Mouse (Mus musculus): Measurements from ENCODE around the gene Trim56. TPM values are rescaled to one million over a fixed set of nuclear protein-coding genes. Genes with fewer than 3 reads are reported as not detected.

Gene Trim56
- polyA plus RNA-seq, 1 experiment from 2014 or later, result 11.1 TPM

DNA sequence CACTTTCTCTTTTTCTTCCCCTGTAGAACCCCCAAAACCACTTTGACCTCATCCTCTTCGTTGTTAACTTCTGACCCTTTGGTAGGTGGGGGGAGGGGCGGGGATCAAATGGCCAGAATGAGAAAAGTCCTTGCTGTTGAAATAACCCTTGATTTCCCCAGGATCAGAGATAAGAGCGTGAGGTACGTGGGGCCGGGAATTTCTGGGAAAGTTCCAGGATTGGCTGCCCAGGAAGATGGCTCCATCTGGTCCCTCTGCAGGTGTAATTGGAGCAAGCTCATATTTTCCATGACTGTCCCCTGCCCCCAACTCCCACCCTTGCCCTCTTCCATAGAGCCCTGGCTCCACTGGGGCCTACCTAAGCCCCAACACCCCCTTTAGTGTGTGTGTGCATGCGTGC lies 40.3 kb downstream of the Trim56 start:
- Histone ChIP-seq H3K4me2 (no peak overlapping the region), H3K4me3 (replicated peaks) (no peak overlapping the region), H3K27ac (replicated peaks) (no peak overlapping the region), H3K4me1 (replicated peaks) (peaks cover 31% of the 10 kb centered on the region), H3K9me3 (replicated peaks) (no peaks in the 10 kb centered on the region), H3K36me3 (replicated peaks) (no peaks in the 10 kb centered on the region), H3K27me3 (peaks cover 12% of the 10 kb centered on the region; the same call in 1 of the 2 replicates), H3K9ac (no peak overlapping the region)
- ATAC-seq (ENCODE audit: insufficient read depth), result no peak
- WGBS (ENCODE audit: insufficient replicate concordance), result 49% methylated on average over 6 of the region's 6 CpGs

DNA sequence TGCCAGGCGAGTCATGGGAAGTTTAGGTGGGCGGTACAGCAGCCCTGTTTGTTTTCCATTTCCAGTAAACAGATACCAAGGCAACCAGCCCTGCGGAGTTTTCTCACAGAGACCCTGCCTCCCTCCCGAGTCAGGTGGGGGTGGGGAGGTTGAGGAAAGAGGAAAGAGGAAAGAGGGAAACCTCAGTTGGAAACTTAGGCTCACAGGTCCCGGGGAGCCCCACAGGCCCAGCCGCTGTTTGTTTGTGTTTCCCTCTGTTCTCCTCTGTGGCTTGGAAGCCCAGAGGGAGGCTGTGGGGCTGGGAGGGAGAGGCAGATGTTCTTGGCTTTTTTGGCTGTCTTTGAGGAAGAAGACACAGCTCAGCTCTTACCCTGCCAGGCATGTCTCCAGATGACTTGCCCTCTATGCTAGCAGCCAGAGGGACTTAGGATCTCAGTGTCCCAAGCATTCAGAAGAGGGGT lies 41.8 kb downstream of the Trim56 start:
- peaks cover 31% of the 10 kb centered on the region for H3K4me1 ChIP-seq (replicated peaks)
- 53% methylated on average over 6 of the region's 6 CpGs for WGBS (ENCODE audit: insufficient replicate concordance)
- H3K36me3 ChIP-seq (replicated peaks), result no peaks in the 10 kb centered on the region
- no peak overlapping the region for H3K9ac ChIP-seq
- peaks cover 22% of the 10 kb centered on the region; the same call in 1 of the 2 replicates for H3K27me3 ChIP-seq
- no peak overlapping the region for H3K4me3 ChIP-seq (replicated peaks)
- H3K9me3 ChIP-seq (replicated peaks), result no peaks in the 10 kb centered on the region
- H3K27ac ChIP-seq (replicated peaks), result no peak overlapping the region
- ATAC-seq (ENCODE audit: insufficient read depth), result no peak
- H3K4me2 ChIP-seq, result no peak overlapping the region

DNA sequence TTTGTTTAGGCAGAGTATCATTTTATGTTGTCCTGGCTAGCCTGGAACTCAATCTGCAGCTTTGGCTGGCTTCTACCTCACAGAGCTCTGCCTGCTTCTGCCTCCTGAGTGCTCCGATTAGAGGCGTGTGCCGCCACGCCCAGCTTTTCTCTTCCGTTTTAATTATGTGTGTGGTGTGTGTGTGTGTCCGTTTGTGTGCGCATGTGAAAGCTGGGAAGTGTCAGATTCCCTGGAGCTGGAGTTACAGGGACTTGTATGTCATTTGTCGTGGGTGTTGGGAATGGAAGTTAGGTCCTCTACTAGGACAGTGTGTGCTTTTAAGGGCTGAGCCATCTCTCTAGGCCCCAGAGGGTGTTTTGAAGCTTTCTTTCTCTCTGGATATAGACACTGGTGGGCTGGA lies 42.9 kb downstream of the Trim56 start:
- H3K4me3 ChIP-seq (replicated peaks), result no peak overlapping the region
- no peak for ATAC-seq (ENCODE audit: insufficient read depth)
- no peaks in the 10 kb centered on the region for H3K9me3 ChIP-seq (replicated peaks)
- H3K9ac ChIP-seq, result no peak overlapping the region
- WGBS (ENCODE audit: insufficient replicate concordance), result 80% methylated on average over 8 of the region's 8 CpGs
- peaks cover 28% of the 10 kb centered on the region; the same call in 1 of the 2 replicates for H3K27me3 ChIP-seq
- no peak overlapping the region for H3K4me2 ChIP-seq
- peaks cover 28% of the 10 kb centered on the region for H3K4me1 ChIP-seq (replicated peaks)
- no peaks in the 10 kb centered on the region for H3K36me3 ChIP-seq (replicated peaks)
- H3K27ac ChIP-seq (replicated peaks), result no peak overlapping the region

DNA sequence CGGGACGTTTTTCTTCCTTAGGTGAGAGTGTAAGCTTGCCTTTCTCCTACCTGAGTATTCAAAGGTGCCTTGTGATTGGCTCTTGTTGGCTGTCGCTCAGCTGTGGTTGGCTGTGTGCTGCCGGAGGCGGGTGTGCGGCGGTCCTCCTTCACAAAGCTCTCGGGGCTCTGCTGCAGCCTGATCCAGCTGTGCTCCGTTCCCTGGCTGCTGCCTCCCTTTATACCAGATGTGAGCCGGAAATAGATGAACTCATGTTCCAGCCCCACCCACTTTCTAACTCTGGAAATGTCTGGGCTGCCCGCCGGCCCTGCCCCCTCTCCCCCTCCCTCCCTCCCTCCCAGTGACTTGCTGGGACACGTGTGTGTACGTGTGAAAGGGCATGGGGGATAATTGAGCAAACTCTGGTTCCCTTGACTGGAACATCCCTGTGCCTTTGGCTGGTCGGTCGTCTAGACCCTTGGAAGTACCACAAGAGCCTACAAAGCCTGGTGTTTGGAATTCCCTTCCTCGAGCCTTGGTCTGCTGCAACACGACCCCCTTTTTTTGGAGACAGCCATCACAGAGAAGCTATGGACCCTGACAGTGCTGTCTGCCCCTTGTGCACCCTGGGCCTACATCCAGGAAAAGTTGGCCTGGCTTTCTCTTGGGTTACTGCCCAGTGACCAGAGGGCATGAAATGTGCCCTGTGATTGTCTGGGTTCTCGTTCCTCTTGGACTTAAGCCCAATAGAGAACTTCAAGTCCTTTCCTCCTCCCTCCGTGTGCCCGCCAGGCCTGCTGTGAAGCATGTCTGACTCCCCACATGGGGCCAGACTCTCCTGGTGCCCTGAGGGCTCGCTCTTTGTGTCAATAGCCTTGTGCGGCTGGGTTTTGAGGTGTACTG lies 43.7 kb downstream of the Trim56 start, which contains the start of gene Serpine1:
Gene Serpine1 (minus strand): TSS at position 190 of the 882 bp plus-strand sequence.
- WGBS (ENCODE audit: insufficient replicate concordance), result 19% methylated on average over 23 of the region's 23 CpGs
- no peak within 1 kb of the TSS for H3K27ac ChIP-seq (replicated peaks)

DNA sequence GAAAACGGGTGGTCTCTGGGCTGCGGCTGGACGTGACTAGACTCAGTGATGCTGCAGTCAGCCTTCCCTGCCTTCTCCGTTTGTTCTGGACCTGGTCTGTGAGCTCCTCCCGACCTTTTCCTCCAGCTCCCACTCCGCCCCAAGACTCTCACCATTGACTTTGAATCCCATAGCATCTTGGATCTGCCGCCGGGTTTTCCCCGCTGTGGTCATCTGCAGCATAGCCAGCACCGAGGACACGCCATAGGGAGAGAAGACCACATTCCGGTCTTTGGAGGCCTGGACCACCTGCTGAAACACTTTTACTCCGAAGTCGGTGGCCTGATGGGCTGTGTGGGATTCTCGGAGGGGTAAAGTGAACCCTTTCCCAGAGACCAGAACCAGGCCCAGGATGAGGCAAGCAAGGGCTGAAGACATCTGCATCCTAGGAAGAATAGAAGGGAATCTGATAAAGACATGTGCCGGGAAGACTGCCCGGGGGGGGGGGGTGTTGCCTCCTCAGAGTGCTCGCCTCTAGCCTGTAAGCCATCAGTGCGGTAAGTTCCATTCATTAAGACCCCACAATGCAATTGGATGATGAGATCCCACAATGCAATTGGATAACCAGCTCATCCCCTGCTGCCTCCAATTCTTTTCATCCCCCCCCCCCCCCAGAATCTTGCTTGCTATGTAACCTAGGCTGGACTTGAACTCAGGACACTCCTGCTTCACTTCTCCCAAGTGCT lies 45.0 kb downstream of the Trim56 start:
- H3K4me3 ChIP-seq (replicated peaks), result no peak overlapping the region
- 74% methylated on average over 19 of the region's 19 CpGs for WGBS (ENCODE audit: insufficient replicate concordance)
- no peaks in the 10 kb centered on the region for H3K36me3 ChIP-seq (replicated peaks)
- no peak overlapping the region for H3K4me2 ChIP-seq
- no peaks in the 10 kb centered on the region for H3K9me3 ChIP-seq (replicated peaks)
- no peak for ATAC-seq (ENCODE audit: insufficient read depth)
- H3K9ac ChIP-seq, result no peak overlapping the region
- H3K27ac ChIP-seq (replicated peaks), result no peak overlapping the region
- H3K27me3 ChIP-seq, result peaks cover 40% of the 10 kb centered on the region
- peaks cover 20% of the 10 kb centered on the region for H3K4me1 ChIP-seq (replicated peaks)

More for the DNA sequence above, 43.7 kb downstream of the Trim56 start, which contains the start of gene Serpine1:
- H3K4me2 ChIP-seq, result peak within 1 kb of the TSS; percentile 40
- H3K27me3 ChIP-seq, result peaks cover 29% of the 10 kb centered on the region; the same call in 1 of the 2 replicates
- no peaks in the 10 kb centered on the region for H3K36me3 ChIP-seq (replicated peaks)
- peak; percentile 47 for ATAC-seq (ENCODE audit: insufficient read depth)
- H3K9me3 ChIP-seq (replicated peaks), result no peaks in the 10 kb centered on the region
- peaks cover 28% of the 10 kb centered on the region for H3K4me1 ChIP-seq (replicated peaks)
- H3K9ac ChIP-seq, result no peak within 1 kb of the TSS
- peak within 1 kb of the TSS; percentile 0; the same call in 1 of the 2 replicates for H3K4me3 ChIP-seq (replicated peaks)

DNA sequence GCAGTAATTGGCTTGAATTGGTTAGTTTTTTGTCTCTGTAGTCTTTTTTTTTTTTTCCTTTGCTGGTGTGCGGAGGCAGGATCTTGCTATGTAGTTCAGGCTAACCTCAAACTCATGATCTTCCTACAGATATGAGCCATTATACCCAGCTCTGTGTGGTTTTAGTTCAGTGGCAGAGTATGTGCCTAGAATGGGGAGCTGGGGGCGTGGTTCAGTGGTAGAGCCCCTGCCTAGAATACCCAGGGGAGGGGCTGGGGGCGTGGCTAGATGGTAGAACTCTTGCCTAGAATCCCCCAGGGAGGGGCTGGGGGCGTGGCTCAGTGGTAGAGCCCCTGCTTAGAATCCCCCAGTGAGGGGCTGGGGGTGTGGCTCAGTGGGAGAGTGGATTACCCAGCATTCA lies 47.3 kb downstream of the Trim56 start:
- Histone ChIP-seq H3K4me3 (replicated peaks) (no peak overlapping the region), H3K4me2 (no peak overlapping the region), H3K36me3 (replicated peaks) (no peaks in the 10 kb centered on the region), H3K4me1 (replicated peaks) (peaks cover 14% of the 10 kb centered on the region), H3K9me3 (replicated peaks) (no peaks in the 10 kb centered on the region), H3K27ac (replicated peaks) (no peak overlapping the region), H3K27me3 (peaks cover 54% of the 10 kb centered on the region), H3K9ac (no peak overlapping the region)
- ATAC-seq (ENCODE audit: insufficient read depth), result no peak
- 32% methylated on average over 4 of the region's 4 CpGs for WGBS (ENCODE audit: insufficient replicate concordance)

DNA sequence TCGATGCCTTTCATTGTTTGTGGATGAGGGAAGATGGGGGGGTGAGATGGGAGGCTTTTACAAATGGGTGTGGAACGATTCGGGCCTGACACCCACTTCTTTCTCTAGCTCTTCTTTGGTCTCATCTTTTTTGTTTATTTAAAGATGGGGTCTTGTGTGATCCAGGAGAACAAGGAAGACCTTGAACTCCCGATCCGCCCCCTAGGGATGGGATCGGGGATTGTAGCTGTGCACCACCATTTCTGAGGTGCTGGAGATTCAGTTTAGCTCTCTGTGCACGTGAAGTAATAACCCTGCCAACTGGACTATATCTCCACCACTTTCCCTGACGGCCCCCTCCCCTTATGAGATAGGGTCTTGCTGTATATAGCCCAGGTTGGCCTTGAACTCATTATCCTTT lies 50.1 kb downstream of the Trim56 start:
- no peak for ATAC-seq (ENCODE audit: insufficient read depth)
- WGBS (ENCODE audit: insufficient replicate concordance), result 69% methylated on average over 8 of the region's 8 CpGs
- H3K4me1 ChIP-seq (replicated peaks), result no peaks in the 10 kb centered on the region; the same call in 1 of the 2 replicates
- H3K27me3 ChIP-seq, result peaks cover 56% of the 10 kb centered on the region
- no peak overlapping the region for H3K9ac ChIP-seq
- no peaks in the 10 kb centered on the region for H3K9me3 ChIP-seq (replicated peaks)
- no peaks in the 10 kb centered on the region for H3K36me3 ChIP-seq (replicated peaks)
- H3K4me3 ChIP-seq (replicated peaks), result no peak overlapping the region
- H3K4me2 ChIP-seq, result no peak overlapping the region
- no peak overlapping the region for H3K27ac ChIP-seq (replicated peaks)

DNA sequence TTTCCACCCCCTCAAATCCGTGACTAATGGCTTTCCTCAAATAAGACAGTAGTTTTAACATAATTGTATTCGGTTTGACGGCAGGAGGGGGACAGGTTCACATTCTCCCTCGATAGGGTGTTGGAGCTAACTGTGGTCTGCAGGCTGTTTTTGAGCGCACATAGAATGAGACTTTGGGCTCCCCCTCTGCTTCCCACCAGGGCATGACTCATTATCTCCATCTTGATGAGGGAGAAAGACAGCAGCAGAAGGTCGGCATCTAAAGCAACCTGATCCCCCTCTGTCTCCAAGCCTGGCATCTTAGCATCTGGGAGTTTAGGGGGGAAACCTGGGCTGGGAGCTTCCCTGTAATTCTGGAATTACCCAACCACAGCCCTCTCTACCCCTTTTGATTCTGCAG lies 50.6 kb downstream of the Trim56 start:
- Histone ChIP-seq H3K4me1 (replicated peaks) (no peaks in the 10 kb centered on the region; the same call in 1 of the 2 replicates), H3K9ac (no peak overlapping the region), H3K4me3 (replicated peaks) (no peak overlapping the region), H3K9me3 (replicated peaks) (no peaks in the 10 kb centered on the region), H3K27me3 (peaks cover 53% of the 10 kb centered on the region), H3K27ac (replicated peaks) (no peak overlapping the region), H3K36me3 (replicated peaks) (no peaks in the 10 kb centered on the region), H3K4me2 (no peak overlapping the region)
- 61% methylated on average over 6 of the region's 6 CpGs for WGBS (ENCODE audit: insufficient replicate concordance)
- ATAC-seq (ENCODE audit: insufficient read depth), result no peak

DNA sequence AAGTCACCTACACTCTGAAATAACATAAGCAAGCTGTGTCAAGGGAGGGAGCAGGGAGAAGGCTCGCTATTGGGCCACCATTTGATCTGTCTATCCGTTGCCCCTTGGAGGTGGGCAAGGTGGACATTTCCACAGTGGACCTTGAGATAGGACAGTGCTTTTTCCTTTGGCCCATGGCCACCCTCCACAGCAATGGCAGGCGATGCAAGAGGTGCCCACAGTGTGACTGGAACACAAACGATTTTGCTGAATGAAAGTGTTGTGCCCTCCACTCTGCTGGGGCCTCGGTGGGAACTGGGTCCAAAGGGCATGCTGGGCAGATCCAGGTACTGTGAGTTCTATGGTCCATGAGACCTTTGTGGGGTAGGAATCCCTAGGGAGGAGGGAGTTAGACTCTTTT lies 53.4 kb downstream of the Trim56 start:
- H3K9me3 ChIP-seq (replicated peaks), result no peaks in the 10 kb centered on the region
- no peaks in the 10 kb centered on the region; the same call in 1 of the 2 replicates for H3K4me1 ChIP-seq (replicated peaks)
- no peak overlapping the region for H3K9ac ChIP-seq
- H3K36me3 ChIP-seq (replicated peaks), result no peaks in the 10 kb centered on the region
- no peak overlapping the region for H3K4me2 ChIP-seq
- H3K27me3 ChIP-seq, result peaks cover 45% of the 10 kb centered on the region
- H3K4me3 ChIP-seq (replicated peaks), result no peak overlapping the region
- WGBS (ENCODE audit: insufficient replicate concordance), result 70% methylated on average over 5 of the region's 5 CpGs
- no peak for ATAC-seq (ENCODE audit: insufficient read depth)
- no peak overlapping the region for H3K27ac ChIP-seq (replicated peaks)

DNA sequence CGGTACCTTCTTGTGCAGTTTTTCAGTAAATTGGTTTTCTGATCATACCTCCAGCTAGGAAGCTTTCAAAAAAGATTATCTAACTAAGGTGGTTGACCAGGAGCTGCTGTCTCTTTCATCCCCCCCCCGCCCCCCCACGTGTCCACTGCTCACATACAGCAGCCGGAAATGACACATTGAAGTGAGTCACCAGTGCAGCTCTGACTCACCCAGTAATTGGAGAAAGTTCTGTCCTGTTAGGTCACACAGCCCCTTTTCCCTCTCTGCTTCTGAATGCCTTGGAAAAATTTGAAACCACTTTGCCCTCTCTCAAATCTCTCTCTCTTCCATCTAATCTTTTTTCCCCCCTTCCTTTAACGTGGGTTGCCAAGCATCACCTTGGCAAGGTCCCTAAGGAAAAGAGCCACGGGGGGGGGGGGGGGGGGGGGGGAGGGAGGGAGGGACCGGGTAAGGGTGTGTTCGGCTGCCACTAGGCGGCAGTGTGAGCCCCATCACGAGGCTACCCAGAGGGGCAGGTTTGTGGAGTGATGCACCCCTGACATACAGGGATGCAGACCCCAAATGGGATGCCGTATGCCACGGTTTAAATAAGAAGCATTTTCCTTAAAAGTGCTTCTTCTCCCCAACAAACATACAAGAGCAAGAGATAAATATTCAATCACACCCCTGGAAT lies 54.1 kb downstream of the Trim56 start:
- H3K9me3 ChIP-seq (replicated peaks), result no peaks in the 10 kb centered on the region
- no peak overlapping the region for H3K27ac ChIP-seq (replicated peaks)
- ATAC-seq (ENCODE audit: insufficient read depth), result peak; percentile 45; the same call in 1 of the 2 replicates
- no peak overlapping the region for H3K9ac ChIP-seq
- H3K4me1 ChIP-seq (replicated peaks), result no peaks in the 10 kb centered on the region; the same call in 1 of the 2 replicates
- WGBS (ENCODE audit: insufficient replicate concordance), result 13% methylated on average over 12 of the region's 12 CpGs
- H3K36me3 ChIP-seq (replicated peaks), result no peaks in the 10 kb centered on the region
- H3K4me3 ChIP-seq (replicated peaks), result no peak overlapping the region
- H3K27me3 ChIP-seq, result peaks cover 41% of the 10 kb centered on the region
- no peak overlapping the region for H3K4me2 ChIP-seq
